Mouse (Mus musculus) heart, adult 8-10 months (tissue): ENCODE measurements around the gene Snrnp27. TPM values are rescaled to one million over a fixed set of nuclear protein-coding genes. Genes with fewer than 3 reads are reported as not detected.

Source experiments
- DNase-seq: peaks from one replicate; pipeline ENCODE4 v3.0.0; 2022; ENCODE audit warnings: low spot score
- total RNA-seq, 4 experiments: library from RNA; stranded (reverse); gene quantifications; 2 replicates each; pipeline ENCODE4 v1.2.4; 2022

The Snrnp27 gene
- total RNA-seq, 4 experiments from 2014 or later, result 45.1 to 58.5 (median 53.4) TPM

GRCm38 (mm10) chr6:86665076-86665475 is 19.2 kb downstream of the Snrnp27 start:
- no peak for DNase-seq

GRCm38 (mm10) chr6:86660161-86660877 is 24.0 kb downstream of the Snrnp27 start:
- DNase-seq, result no peak

- DNase-seq, result no peak
Measured at GRCm38 (mm10) chr6:86658501-86658900, 25.8 kb downstream of the Snrnp27 start.

GRCm38 (mm10) chr6:86654270-86654916 is 29.9 kb downstream of the Snrnp27 start:
- no peak for DNase-seq

GRCm38 (mm10) chr6:86653026-86653425 is 31.3 kb downstream of the Snrnp27 start:
- no peak for DNase-seq

- DNase-seq, result no peak
Measured at GRCm38 (mm10) chr6:86646143-86646542, 38.2 kb downstream of the Snrnp27 start.

GRCm38 (mm10) chr6:86645551-86645950 is 38.8 kb downstream of the Snrnp27 start:
- no peak for DNase-seq

GRCm38 (mm10) chr6:86644775-86645400 is 39.4 kb downstream of the Snrnp27 start:
- no peak for DNase-seq

GRCm38 (mm10) chr6:86641716-86642115 is 42.6 kb downstream of the Snrnp27 start:
- DNase-seq, result no peak

- no peak for DNase-seq
Measured at GRCm38 (mm10) chr6:86640776-86641175, 43.5 kb downstream of the Snrnp27 start.

- no peak for DNase-seq
Measured at GRCm38 (mm10) chr6:86640161-86640560, 44.2 kb downstream of the Snrnp27 start.

GRCm38 (mm10) chr6:86639180-86640160 is 44.9 kb downstream of the Snrnp27 start:
- DNase-seq, result no peak

GRCm38 (mm10) chr6:86638434-86638833 is 45.9 kb downstream of the Snrnp27 start:
- DNase-seq, result no peak

- no peak for DNase-seq
Measured at GRCm38 (mm10) chr6:86637860-86638259, 46.5 kb downstream of the Snrnp27 start.

- no peak for DNase-seq
Measured at GRCm38 (mm10) chr6:86637171-86637835, 47.0 kb downstream of the Snrnp27 start.

GRCm38 (mm10) chr6:86636495-86636894 is 47.8 kb downstream of the Snrnp27 start:
- peak; percentile 40 for DNase-seq

GRCm38 (mm10) chr6:86630141-86630540 is 54.2 kb downstream of the Snrnp27 start:
- no peak for DNase-seq

GRCm38 (mm10) chr6:86627946-86628345 is 56.4 kb downstream of the Snrnp27 start, which contains the start of gene Asprv1:
Gene Asprv1 (plus strand): TSS chr6:86628164.
- DNase-seq, result no peak
